Mouse (Mus musculus): ENCODE measurements at regions not wholly inside any gene's neighbourhood (a gene's known extent, or its start where the extent isn't known, plus 50 kb on each side); places are given as distances from the start of the nearest gene placed in this dataset.

DNA sequence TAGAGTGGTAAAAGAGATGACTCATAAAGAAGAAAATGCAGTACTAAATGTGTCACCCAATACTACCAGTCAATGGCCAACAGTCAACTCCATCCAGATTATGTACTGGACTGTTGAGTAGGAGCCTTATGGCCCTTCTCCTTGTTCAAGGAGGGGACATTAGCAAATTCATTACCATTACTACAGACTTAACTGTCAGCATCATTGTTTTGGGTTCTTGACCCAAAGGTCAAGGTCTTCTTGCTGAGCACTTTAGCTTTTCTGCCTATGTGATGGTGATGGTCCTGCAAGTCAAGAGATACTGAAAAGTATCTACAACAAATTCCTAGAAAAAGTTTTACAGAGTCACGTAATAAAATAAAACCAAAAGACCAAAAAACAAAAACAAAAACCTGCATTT is 1251.4 kb downstream of the Gm37988 start:
- no peak for DNase-seq (ENCODE audit: low spot score)

GRCm38 (mm10) chr1:6076543-6076942 is 1268.9 kb downstream of the Gm37988 start:
- no peak for DNase-seq (ENCODE audit: low spot score)

DNA sequence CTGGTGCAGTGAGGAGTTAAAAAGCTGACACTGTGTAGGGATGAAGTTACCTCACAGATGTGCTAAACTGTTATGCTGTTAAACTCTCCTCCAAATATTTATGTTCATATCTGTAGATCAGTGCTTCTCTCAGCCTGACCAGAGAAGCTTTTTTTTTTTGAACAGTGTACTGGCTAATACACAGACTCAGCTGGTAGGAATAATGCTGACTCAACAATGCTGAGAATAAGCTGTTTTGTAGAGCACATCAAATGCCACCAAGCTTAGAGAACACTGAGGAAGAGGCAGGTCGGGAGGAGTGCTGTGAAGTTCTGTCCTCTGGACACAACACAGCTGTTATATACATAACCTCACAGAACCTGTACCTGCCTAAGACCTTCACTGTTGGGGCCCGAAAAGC is 1274.2 kb downstream of the Gm37988 start:
- no peak for DNase-seq (ENCODE audit: low spot score)

GRCm38 (mm10) chr1:6094162-6094934 is 1286.7 kb downstream of the Gm37988 start:
- no peak for DNase-seq (ENCODE audit: low spot score)

- no peak for DNase-seq (ENCODE audit: low spot score)
These were observed 1309.9 kb downstream of the Gm37988 start for GRCm38 (mm10) chr1:6117557-6117956.

DNA sequence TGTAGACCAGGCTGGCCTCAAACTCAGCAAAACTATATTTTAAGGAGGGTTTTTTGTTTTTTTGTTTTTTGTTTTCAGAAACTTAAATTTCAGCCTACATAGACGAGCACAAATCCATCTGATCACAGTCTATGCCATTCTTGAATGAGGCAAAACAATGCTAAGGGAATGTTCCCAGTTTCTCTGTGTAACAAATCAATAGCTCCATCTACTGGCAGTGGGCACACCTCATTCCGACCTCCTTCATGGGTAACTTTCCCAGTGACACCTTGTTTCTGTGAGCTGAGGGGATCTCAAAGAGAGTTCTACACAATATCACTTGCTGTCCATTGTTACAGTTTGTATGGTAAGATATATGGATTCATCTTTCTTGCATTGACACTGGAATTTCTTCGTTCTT is 1327.4 kb downstream of the Gm37988 start:
- DNase-seq (ENCODE audit: low spot score) = peak; percentile 4

GRCm38 (mm10) chr1:6140245-6140644 is 1332.6 kb downstream of the Gm37988 start:
- DNase-seq (ENCODE audit: low spot score) = no peak

GRCm38 (mm10) chr1:6142816-6143215 is 1335.1 kb downstream of the Gm37988 start:
- no peak for DNase-seq (ENCODE audit: low spot score)

DNA sequence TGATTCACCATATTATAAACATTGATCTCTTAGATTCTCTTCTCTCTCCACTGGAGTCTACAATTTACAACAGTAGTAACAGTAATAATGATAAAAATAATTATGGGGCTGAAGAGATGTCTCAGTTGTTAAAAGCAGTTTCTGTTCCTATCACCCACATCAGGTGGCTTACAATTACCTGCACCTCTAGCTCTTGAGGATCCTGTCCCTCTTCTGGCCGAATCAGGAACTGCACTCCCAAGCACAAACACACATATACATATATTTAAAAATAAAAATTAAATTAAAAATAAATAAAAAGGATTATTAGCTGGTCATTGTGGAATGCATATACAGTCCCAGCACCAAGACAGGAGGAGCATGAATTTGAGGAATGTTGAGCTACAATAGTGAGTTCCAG is 1336.2 kb downstream of the Gm37988 start:
- DNase-seq (ENCODE audit: low spot score) = no peak

- DNase-seq (ENCODE audit: low spot score) = no peak
These were observed 1344.7 kb downstream of the Gm37988 start for GRCm38 (mm10) chr1:6152436-6152835.

All from yolk sac, embryonic 10.5 days (tissue).